Mouse (Mus musculus): ENCODE results near the gene Olfr116. TPM values are rescaled to one million over a fixed set of nuclear protein-coding genes. Genes with fewer than 3 reads are reported as not detected.

Gene Olfr116
- not detected for total RNA-seq (2021)
- long read RNA-seq, experiment 1 = 0 reads
- long read RNA-seq, experiment 2 = 0 reads

DNA sequence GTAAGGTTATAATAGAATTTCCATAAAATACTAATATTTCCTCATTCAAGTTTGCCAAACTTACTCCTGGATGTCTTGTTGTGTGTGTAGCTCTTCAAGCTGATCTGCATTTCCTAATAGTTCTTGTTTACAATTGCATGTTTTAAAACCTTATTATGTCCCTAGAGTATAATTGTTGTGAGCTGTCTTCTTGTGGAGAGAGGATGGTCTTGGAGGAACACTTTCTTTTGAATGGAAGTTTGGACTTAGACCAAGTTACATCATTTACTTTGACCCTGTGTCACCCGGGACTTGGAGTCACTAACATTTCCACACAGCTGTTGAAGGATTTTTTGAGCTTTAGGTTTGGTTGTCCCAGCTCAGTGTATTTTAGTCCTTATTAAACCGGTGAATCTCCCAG, at the start of gene Olfr116, which contains the start of gene Olfr115:
TSS of gene Olfr116 (minus strand) at position 191 of the 400 bp plus-strand sequence.
TSS of gene Olfr115 (minus strand) at position 101 of the 400 bp plus-strand sequence.
- no peak for DNase-seq (ENCODE audit: low spot score in 2 of 2)

DNA sequence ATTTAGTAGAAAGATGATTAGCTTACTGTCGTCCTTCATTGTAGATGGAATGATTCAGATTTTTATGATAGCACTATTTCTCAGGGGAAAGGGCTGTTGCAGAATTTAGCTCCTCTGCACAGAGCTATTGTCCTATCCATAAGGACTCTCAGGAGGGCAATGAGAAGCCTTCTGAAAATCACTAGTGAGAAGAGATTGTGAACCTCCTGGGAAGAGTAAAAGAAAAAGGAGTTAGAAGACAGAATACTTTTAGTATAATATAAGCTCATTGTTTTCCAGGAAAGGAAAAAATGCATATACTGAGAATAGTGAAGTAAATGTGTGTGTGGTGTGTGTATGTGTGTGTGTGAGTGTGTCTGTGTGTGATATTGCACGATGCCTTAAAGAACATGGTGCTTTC, 39.7 kb upstream of the Olfr116 start, which contains the start of gene Olfr118:
TSS of gene Olfr118 (plus strand) at position 301 of the 400 bp plus-strand sequence.
- DNase-seq (ENCODE audit: low spot score in 2 of 2) = no peak

DNA sequence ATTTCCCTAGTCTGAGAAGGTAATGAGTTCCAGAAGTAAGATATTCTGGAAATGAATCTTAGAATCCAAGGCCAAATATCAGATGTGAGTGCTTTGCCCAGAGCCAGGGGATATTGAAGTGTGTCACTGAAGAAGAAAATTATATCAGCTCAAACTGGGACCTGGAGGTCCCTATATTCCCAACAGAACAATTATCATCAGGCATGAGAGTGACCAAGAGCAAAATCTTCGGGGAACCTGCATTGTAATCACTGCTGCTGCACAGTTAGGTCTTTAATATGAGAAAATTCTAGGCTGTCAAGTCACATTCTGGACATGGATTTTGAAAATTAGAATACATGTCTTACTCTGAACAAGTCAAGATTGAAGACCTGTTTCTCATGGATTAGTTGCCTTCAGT, 36.7 kb upstream of the Olfr116 start, which contains the start of gene Olfr117:
TSS of gene Olfr117 (minus strand) at position 101 of the 400 bp plus-strand sequence.
- no peak for DNase-seq (ENCODE audit: low spot score in 2 of 2)

DNA sequence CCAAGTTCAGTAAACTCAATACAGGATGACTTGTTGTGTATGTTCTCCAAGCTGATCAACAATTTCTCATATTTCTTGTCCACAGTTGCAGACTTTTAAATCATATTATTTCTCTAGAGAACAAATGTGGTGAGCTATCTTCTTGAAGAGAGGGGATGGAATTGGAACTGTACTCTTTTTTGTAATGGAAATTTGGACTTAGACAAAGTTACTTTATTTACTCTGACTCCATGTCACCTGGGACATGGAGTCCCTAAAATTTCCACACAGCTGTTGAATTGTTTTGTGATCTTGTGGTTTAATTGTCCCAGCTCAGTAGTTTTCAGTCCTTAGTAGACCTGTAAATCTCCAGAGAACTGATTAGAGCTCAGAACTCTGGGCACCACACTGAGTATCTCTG, 34.4 kb downstream of the Olfr116 start, which contains the start of gene Olfr114:
TSS of gene Olfr114 (minus strand) at position 101 of the 400 bp plus-strand sequence.
- no peak for DNase-seq (ENCODE audit: low spot score in 2 of 2)

DNA sequence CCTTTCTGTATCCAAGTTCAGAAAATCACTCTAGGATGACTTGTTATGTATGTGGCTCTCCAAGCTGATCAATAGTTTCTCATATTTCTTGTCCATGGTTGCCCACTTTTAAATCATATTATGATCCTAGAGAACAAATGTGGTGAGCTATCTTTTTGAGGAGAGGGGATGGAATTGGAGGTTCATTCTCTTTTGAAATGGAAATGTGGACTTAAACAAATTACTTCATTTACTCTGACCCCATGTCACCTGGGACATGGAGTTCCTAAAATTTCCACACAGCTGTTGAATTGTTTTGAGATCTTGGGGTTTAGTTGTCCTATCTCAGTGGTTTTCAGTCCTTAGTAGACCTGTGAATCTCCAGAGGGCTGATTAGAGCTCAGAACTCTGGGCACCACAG, 49.4 kb downstream of the Olfr116 start, which contains the start of gene Olfr113:
TSS of gene Olfr113 (minus strand) at position 101 of the 400 bp plus-strand sequence.
- DNase-seq (ENCODE audit: low spot score in 2 of 2) = no peak

Other genes starting within 250 kb of the Olfr116 start
- not detected for gene Olfr105-ps, start 248.2 kb downstream of the Olfr116 start, total RNA-seq (2021)
- not detected for gene Olfr106-ps, start 236.8 kb downstream of the Olfr116 start, total RNA-seq (2021)
- gene Olfr107, start 228.0 kb downstream of the Olfr116 start, total RNA-seq (2021) = not detected
- gene Olfr108, start 181.7 kb downstream of the Olfr116 start, total RNA-seq (2021) = not detected
- not detected for gene Olfr109, start 168.3 kb downstream of the Olfr116 start, total RNA-seq (2021)
- under 1 TPM in 1 of 2 experiments, not detected in 1; 0.20 TPM for gene H2-M2, start 143.6 kb downstream of the Olfr116 start, total RNA-seq (2021)
- not detected for gene Olfr110, start 134.7 kb downstream of the Olfr116 start, total RNA-seq (2021)
- not detected for gene Olfr111, start 119.2 kb downstream of the Olfr116 start, total RNA-seq (2021)
- not detected for gene Olfr112, start 57.7 kb downstream of the Olfr116 start, total RNA-seq (2021)
- gene Olfr113, start 49.5 kb downstream of the Olfr116 start, total RNA-seq (2021) = not detected
- not detected for gene Olfr114, start 34.5 kb downstream of the Olfr116 start, total RNA-seq (2021)
- not detected for gene Olfr115, start 90 bp downstream of the Olfr116 start, total RNA-seq (2021)
- not detected for gene Olfr117, start 36.6 kb upstream of the Olfr116 start, total RNA-seq (2021)
- gene Olfr118, start 39.8 kb upstream of the Olfr116 start, total RNA-seq (2021) = not detected
- gene Olfr119, start 69.4 kb upstream of the Olfr116 start, total RNA-seq (2021) = not detected
- gene Olfr120, start 94.6 kb upstream of the Olfr116 start, total RNA-seq (2021) = not detected
- gene Olfr121, start 121.7 kb upstream of the Olfr116 start, total RNA-seq (2021) = not detected
- gene Olfr122, start 141.4 kb upstream of the Olfr116 start, total RNA-seq (2021) = not detected
- not detected for gene Olfr123, start 166.3 kb upstream of the Olfr116 start, total RNA-seq (2021)
- not detected for gene Olfr124, start 172.7 kb upstream of the Olfr116 start, total RNA-seq (2021)
- not detected for gene Olfr125, start 205.8 kb upstream of the Olfr116 start, total RNA-seq (2021)
- gene Olfr126, start 220.3 kb upstream of the Olfr116 start, total RNA-seq (2021) = not detected

Measured in adrenal gland, postnatal 4 days (tissue).